8 mouse cellular contexts compared by ENCODE assay signal in the genomic region with DNA sequence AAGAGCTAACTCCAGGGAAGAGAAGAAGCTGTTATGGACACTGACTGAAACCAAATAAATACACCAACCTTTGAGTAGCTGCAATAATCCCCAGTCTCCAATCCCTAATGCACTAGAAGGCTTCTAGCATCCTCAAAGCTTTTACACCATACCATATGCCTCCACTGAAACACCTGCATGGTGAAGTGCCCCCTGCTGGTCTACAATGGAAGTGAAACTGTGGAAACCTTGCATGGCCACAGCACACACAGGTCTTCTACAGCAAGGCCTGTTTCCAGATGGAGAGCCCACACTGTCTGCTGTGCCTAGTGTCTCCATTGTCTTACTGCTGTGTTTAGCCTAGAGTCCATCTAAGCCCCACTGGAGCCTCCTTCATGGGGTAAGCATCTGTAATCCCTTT. TPM values are rescaled to one million over a fixed set of nuclear protein-coding genes. Genes with fewer than 3 reads are reported as not detected.
DNase-seq lines count a peak whose midpoint lies in the region; ATAC-seq and TF ChIP-seq lines count a peak whose summit lies in the region.

No protein-coding gene starts in this region.

- no peaks in the 10 kb centered on the region for H3K4me1 ChIP-seq in forebrain, embryonic 14.5 days (ENCODE audit: control insufficient read depth, insufficient read depth, low read length)
- H3K4me1 ChIP-seq in forebrain, embryonic 12.5 days, result no peaks in the 10 kb centered on the region
- no peaks in the 10 kb centered on the region for H3K4me1 ChIP-seq in hindbrain, embryonic 13.5 days (replicated peaks)
- H3K4me1 ChIP-seq in liver, postnatal 0 days (ENCODE audit: insufficient read depth), result no peaks in the 10 kb centered on the region

- TF ChIP-seq EP300 in liver, postnatal 0 days (IDR thresholded peaks at IDR 0.05; ENCODE audit: low read depth), result no peak

- DNase-seq in forebrain, embryonic 14.5 days (ENCODE audit: low spot score), result peak; percentile 54
- peak; percentile 62 to 67 for DNase-seq in right cerebral cortex, adult 2 months (ENCODE audit: low spot score in 2 of 2)
- DNase-seq in right cerebral cortex, postnatal 25 days, result no peak
- peak; percentile 40 to 61 for DNase-seq in cerebellum, adult 18-20 months
- peak; percentile 78 for DNase-seq in liver, postnatal 0 days
- peak; percentile 19 to 67 for DNase-seq in spleen, adult 18-20 months

- no peaks in the 10 kb centered on the region for H3K27me3 ChIP-seq in forebrain, embryonic 14.5 days (replicated peaks; ENCODE audit: control insufficient read depth, insufficient read depth, low read length)
- no peaks in the 10 kb centered on the region for H3K27me3 ChIP-seq in forebrain, embryonic 12.5 days
- no peaks in the 10 kb centered on the region for H3K27me3 ChIP-seq in hindbrain, embryonic 13.5 days
- no peaks in the 10 kb centered on the region for H3K27me3 ChIP-seq in liver, postnatal 0 days (ENCODE audit: insufficient read depth, low read length)

- H3K9ac ChIP-seq in forebrain, embryonic 14.5 days (ENCODE audit: low read length), result no peak overlapping the region
- H3K9ac ChIP-seq in forebrain, embryonic 12.5 days, result no peak overlapping the region
- 0 out of 2 replicates have a peak overlapping the region, but pooled peaks have one; percentile 43 for H3K9ac ChIP-seq in hindbrain, embryonic 13.5 days
- no peak overlapping the region for H3K9ac ChIP-seq in liver, postnatal 0 days (replicated peaks)

- peak; percentile 91 for TF ChIP-seq CTCF in liver, postnatal 0 days (IDR thresholded peaks at IDR 0.05; ENCODE audit: low read depth)

- no peak overlapping the region for H3K4me2 ChIP-seq in forebrain, embryonic 14.5 days (ENCODE audit: low read length)
- no peak overlapping the region for H3K4me2 ChIP-seq in forebrain, embryonic 12.5 days
- H3K4me2 ChIP-seq in hindbrain, embryonic 13.5 days, result no peak overlapping the region
- no peak overlapping the region for H3K4me2 ChIP-seq in liver, postnatal 0 days (ENCODE audit: low read depth, low read length)

- H3K27ac ChIP-seq in forebrain, embryonic 14.5 days (ENCODE audit: low read depth, low read length), result no peak overlapping the region
- H3K27ac ChIP-seq in forebrain, embryonic 12.5 days, result no peak overlapping the region
- no peak overlapping the region for H3K27ac ChIP-seq in hindbrain, embryonic 13.5 days
- no peak overlapping the region for H3K27ac ChIP-seq in liver, postnatal 0 days (ENCODE audit: low read depth)

- H3K4me3 ChIP-seq in forebrain, embryonic 14.5 days (ENCODE audit: low read depth, low read length), result no peak overlapping the region
- no peak overlapping the region for H3K4me3 ChIP-seq in forebrain, embryonic 12.5 days (replicated peaks)
- H3K4me3 ChIP-seq in hindbrain, embryonic 13.5 days, result no peak overlapping the region
- H3K4me3 ChIP-seq in liver, postnatal 0 days (ENCODE audit: low read depth, low read length), result no peak overlapping the region

- no peaks in the 10 kb centered on the region for H3K9me3 ChIP-seq in forebrain, embryonic 14.5 days (replicated peaks; ENCODE audit: control insufficient read depth, low read length)
- H3K9me3 ChIP-seq in forebrain, embryonic 12.5 days, result no peaks in the 10 kb centered on the region
- H3K9me3 ChIP-seq in hindbrain, embryonic 13.5 days, result no peaks in the 10 kb centered on the region
- H3K9me3 ChIP-seq in liver, postnatal 0 days (ENCODE audit: low read length), result no peaks in the 10 kb centered on the region

- no peak for ATAC-seq in forebrain, embryonic 14.5 days
- ATAC-seq in forebrain, embryonic 12.5 days (ENCODE audit: low FRiP score), result no peak
- ATAC-seq in hindbrain, embryonic 13.5 days (ENCODE audit: low FRiP score), result no peak
- no peak for ATAC-seq in liver, postnatal 0 days

- peaks cover 76% of the 10 kb centered on the region for H3K36me3 ChIP-seq in forebrain, embryonic 14.5 days (ENCODE audit: control insufficient read depth, insufficient read depth, low read length)
- H3K36me3 ChIP-seq in forebrain, embryonic 12.5 days (replicated peaks), result peaks cover 58% of the 10 kb centered on the region
- H3K36me3 ChIP-seq in hindbrain, embryonic 13.5 days, result peaks cover 77% of the 10 kb centered on the region
- H3K36me3 ChIP-seq in liver, postnatal 0 days (replicated peaks; ENCODE audit: insufficient read depth, low read length), result peaks cover 23% of the 10 kb centered on the region

RNA-seq across cellular contexts. Expression of gene Snrnp27, which starts 10.1 kb away (rescaled TPM):
- 109 and 119 TPM in 2 replicates for polyA plus RNA-seq in forebrain, embryonic 14.5 days (2014; fragmentation: Nextera tagmentation; extraction: Ambion mirVana)
- 136 and 139 TPM in 2 replicates for polyA plus RNA-seq in forebrain, embryonic 12.5 days (2016; fragmentation: Nextera tagmentation; extraction: Ambion mirVana)
- polyA plus RNA-seq in hindbrain, embryonic 13.5 days (2015; fragmentation: Nextera tagmentation; extraction: Ambion mirVana), result 116 and 122 TPM in 2 replicates
- polyA plus RNA-seq in liver, postnatal 0 days (2015; fragmentation: Nextera tagmentation; extraction: Ambion mirVana), result 40.5 and 41.1 TPM in 2 replicates

RNA-seq across cellular contexts. Expression of gene Mxd1, which starts 25.5 kb away (rescaled TPM):
- 15.3 and 16.4 TPM in 2 replicates for polyA plus RNA-seq in forebrain, embryonic 14.5 days (2014; fragmentation: Nextera tagmentation; extraction: Ambion mirVana)
- polyA plus RNA-seq in forebrain, embryonic 12.5 days (2016; fragmentation: Nextera tagmentation; extraction: Ambion mirVana), result 23.8 and 26.8 TPM in 2 replicates
- 23.3 and 24.9 TPM in 2 replicates for polyA plus RNA-seq in hindbrain, embryonic 13.5 days (2015; fragmentation: Nextera tagmentation; extraction: Ambion mirVana)
- polyA plus RNA-seq in liver, postnatal 0 days (2015; fragmentation: Nextera tagmentation; extraction: Ambion mirVana), result 19.1 and 22.0 TPM in 2 replicates

RNA-seq across cellular contexts. Expression of gene Gmcl1, which starts 38.7 kb away (rescaled TPM):
- 33.8 and 39.3 TPM in 2 replicates for polyA plus RNA-seq in forebrain, embryonic 14.5 days (2014; fragmentation: Nextera tagmentation; extraction: Ambion mirVana)
- polyA plus RNA-seq in forebrain, embryonic 12.5 days (2016; fragmentation: Nextera tagmentation; extraction: Ambion mirVana), result 52.2 and 52.9 TPM in 2 replicates
- 39.7 and 44.2 TPM in 2 replicates for polyA plus RNA-seq in hindbrain, embryonic 13.5 days (2015; fragmentation: Nextera tagmentation; extraction: Ambion mirVana)
- polyA plus RNA-seq in liver, postnatal 0 days (2015; fragmentation: Nextera tagmentation; extraction: Ambion mirVana), result 5.0 and 6.0 TPM in 2 replicates
